Mouse (Mus musculus) brown adipose tissue, adult 24 weeks (tissue): ENCODE results near the gene Pgp. TPM values are rescaled to one million over a fixed set of nuclear protein-coding genes. Genes with fewer than 3 reads are reported as not detected.
A peak's percentile ranks its signal among the peaks of the same experiment; 100 is the strongest.
"Not testable (repeated sequence)": the region's sequence is repeated elsewhere in the genome, so short reads cannot be mapped to it uniquely, and the experiment has no call there.

Experiments
- H3K27ac ChIP-seq: fragments of 200-500 bp; replicated peaks from 2 replicates; pipeline ENCODE4 v1.5.1; 2012; ENCODE audit warnings: low read depth, mild to moderate bottlenecking, low read length
- H3K4me1 ChIP-seq: fragments of 200-500 bp; 2 replicates; pipeline ENCODE4 v1.6.1; 2012; ENCODE audit warnings: low read length, mixed read lengths; ENCODE audit not compliant: control insufficient read depth, insufficient read depth, insufficient read length
- H3K4me3 ChIP-seq: fragments of 200-500 bp; 2 replicates; pipeline ENCODE4 v1.5.1; 2012; ENCODE audit warnings: low read depth, mild to moderate bottlenecking, low read length, moderate library complexity; ENCODE audit not compliant: insufficient read depth
- polyA plus RNA-seq: library from polyadenylated mRNA; stranded (reverse); fragments of >200 nt; gene quantifications from 2 replicates; pipeline ENCODE4 v1.2.4, GENCODE M21; 2012; ENCODE audit not compliant: missing spikeins, insufficient read depth, insufficient read length

Gene Pgp
- 40.0 and 47.3 TPM in 2 replicates for polyA plus RNA-seq

DNA sequence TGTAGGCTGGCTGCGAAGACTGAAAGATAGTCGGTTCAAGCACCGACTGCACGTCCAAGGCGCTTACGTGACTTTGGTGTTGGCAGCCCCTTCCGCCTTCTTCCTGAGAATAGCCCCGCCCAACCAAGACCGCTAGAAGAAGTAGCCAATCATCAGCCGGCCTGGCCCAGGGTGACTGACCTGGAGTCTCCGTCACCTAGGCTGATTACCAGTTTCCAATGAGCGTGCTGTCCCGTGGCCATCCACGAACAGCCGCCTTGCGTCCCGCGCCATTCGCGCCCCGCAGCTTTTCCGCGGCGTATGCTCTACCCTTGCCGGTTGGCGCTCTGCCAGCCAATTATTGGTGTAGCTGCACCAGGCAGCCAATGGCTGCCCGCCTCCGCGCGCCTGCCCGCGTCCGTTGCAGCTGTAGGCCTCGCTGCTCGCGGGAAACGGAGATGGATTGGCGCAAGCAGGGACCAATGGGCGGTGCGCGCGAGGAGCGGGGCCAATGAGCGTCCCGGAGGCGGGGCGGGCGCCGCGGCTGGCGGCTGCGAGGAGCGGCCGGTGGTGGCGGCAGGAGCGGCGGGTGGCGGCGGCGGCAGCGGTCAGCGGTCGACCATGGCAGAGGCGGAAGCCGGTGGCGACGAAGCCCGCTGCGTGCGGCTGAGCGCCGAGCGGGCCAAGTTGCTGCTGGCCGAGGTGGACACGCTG, at the start of gene Pgp, which contains the start of gene E4f1:
Gene Pgp (plus strand): TSS at position 483 of the 693 bp plus-strand sequence.
Gene E4f1 (minus strand): TSS at position 404 of the 693 bp plus-strand sequence.
- Histone ChIP-seq H3K4me3 (peak within 1 kb of the TSS; percentile 82), H3K27ac (peak within 1 kb of the TSS; percentile 83), H3K4me1 (peaks cover 14% of the 10 kb centered on the region)

DNA sequence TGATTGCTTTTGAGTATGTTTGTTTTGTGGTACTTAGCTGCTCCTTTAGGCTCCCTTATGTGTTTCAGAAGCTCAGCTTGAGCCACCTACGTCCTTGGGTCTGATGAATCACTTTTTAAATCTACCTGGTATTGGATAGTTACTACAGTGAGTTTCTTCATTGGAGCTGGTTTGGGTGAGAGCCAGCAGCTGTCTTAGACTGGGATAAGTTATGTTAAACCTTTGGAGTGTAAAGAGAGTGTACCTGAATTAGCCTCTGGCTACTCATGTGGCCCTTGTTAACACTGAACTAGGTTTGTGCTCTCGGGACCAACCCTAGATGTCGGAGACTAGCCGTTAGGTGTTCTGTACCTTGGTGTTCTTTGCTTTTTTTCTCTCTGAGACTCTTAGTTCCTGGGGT, 47.1 kb upstream of the Pgp start:
- Histone ChIP-seq H3K4me1 (no peaks in the 10 kb centered on the region), H3K27ac (no peak overlapping the region), H3K4me3 (no peak overlapping the region)

DNA sequence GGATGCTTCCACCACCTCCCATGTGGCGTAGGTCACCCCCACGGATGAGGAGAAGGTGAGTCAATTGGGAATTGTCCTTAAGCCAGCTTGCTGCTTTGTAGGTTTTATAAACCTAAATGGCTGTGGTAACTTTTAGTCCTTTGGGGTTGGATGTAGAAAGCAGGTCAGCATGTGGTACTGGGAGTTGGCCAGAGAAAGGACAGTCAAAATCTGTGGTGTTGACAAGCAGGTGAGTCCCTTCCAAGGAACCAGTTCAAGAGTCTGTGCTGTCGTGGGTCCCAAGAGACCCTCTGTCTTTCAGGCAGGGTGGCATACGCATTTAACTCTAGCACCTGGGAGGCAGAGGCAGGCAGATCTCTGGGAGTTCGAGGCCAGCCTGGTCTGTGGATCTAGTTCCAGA, 45.7 kb upstream of the Pgp start:
- H3K27ac ChIP-seq, result no peak overlapping the region
- H3K4me1 ChIP-seq, result no peaks in the 10 kb centered on the region
- H3K4me3 ChIP-seq, result no peak overlapping the region

DNA sequence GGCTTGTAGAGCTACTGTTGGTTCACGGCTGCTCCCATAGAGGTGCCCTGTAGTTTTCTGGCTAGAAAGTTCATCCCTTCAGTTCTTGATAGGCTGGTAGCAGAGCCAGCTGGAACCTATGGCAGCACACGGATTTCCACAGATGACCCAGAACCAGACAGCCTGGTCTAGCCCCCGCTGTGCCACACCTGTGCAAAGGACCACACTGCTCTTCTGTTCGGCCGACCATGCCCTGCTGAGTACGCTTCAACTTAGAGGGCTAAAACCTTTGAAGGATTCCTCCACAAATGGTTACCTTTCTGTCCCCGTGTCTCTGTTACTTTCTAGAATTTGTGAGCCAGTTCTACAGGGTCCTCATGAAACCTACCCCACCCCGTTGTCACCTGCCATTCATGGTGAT, 44.9 kb upstream of the Pgp start:
- not testable (repeated sequence) for H3K4me3 ChIP-seq, H3K27ac ChIP-seq

DNA sequence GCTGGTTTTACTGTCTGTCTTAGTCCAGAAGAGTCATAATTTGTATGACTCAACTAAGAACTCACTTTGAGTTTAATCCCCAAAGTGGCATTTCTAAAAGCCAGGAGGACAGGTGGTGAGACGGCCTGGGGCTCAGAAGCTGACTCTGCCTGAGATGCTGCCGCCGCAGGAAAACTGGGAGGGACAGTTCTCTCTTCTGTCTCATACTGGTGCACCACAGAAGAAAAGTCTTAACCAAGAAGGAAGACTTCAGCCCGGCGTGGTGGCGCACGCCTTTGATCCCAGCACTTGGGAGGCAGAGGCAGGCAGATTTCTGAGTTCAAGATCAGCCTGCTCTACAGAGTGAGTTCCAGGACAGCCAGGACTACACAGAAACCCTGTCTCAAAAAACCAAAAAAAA, 44.3 kb upstream of the Pgp start:
- peaks cover 7% of the 10 kb centered on the region; the same call in 1 of the 2 replicates for H3K4me1 ChIP-seq
- no peak overlapping the region for H3K4me3 ChIP-seq
- H3K27ac ChIP-seq, result no peak overlapping the region

More for the DNA sequence above, 44.9 kb upstream of the Pgp start:
- not testable (repeated sequence) for H3K4me1 ChIP-seq

DNA sequence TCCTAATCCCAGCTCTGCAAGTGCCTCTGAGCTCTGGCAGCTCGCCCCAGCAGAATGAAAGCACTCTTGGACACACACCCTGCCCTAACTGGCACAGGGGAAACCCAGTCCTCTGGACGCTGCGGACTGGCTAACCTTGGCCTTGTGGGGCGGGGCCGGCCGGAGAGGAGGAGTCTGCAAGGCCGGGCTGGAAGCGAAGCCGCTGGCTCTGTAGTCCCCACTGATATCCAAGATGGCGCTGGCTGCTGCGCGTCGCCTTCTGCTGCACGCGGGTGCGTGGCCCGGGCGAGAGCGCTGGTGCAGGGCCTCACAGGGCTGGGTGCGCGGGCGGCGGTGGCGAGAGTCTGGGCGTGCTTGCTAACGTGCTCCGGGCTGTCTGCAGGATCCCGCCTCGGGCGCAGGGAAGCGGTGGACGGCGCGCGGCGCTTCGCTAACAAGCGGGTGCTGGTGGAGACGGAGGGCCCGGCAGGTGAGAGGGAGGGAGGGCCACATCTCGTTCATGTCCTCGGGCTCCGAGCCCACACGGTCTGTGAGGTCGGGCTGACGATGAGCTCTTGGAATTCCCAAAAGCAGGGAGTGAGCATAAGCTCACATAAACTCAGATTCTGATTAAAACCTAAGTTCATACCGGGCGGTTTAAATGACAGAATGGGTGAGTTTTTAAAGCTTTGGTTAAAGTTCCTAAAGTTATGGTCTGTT, 43.6 kb upstream of the Pgp start, which contains the start of gene Eci1:
Gene Eci1 (plus strand): TSS at position 171 of the 699 bp plus-strand sequence.
- Histone ChIP-seq H3K4me3 (peak within 1 kb of the TSS; percentile 91), H3K27ac (peak within 1 kb of the TSS; percentile 89), H3K4me1 (peaks cover 7% of the 10 kb centered on the region; the same call in 1 of the 2 replicates)

DNA sequence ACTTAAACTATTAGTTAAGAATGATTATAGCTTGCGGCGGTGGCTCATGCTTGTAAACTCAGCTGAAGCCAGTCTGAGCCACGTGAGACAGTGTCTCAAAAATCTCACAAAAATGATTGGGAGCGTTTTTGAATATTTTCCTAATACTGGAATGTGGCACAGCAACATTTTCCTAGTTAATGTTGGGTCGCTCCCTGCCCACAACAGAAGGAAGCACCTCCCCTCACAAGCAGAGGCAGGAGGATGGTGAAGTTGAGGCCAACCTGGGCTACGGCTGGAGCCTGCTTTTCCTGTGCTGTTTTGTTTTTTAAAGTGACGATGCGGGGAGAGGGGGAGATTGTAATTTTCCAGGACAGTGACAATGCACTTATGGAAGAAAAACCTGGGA, 43.0 kb upstream of the Pgp start:
- Histone ChIP-seq H3K4me3 (peak overlapping the region; percentile 91), H3K4me1 (peaks cover 7% of the 10 kb centered on the region; the same call in 1 of the 2 replicates), H3K27ac (peak overlapping the region; percentile 89)

DNA sequence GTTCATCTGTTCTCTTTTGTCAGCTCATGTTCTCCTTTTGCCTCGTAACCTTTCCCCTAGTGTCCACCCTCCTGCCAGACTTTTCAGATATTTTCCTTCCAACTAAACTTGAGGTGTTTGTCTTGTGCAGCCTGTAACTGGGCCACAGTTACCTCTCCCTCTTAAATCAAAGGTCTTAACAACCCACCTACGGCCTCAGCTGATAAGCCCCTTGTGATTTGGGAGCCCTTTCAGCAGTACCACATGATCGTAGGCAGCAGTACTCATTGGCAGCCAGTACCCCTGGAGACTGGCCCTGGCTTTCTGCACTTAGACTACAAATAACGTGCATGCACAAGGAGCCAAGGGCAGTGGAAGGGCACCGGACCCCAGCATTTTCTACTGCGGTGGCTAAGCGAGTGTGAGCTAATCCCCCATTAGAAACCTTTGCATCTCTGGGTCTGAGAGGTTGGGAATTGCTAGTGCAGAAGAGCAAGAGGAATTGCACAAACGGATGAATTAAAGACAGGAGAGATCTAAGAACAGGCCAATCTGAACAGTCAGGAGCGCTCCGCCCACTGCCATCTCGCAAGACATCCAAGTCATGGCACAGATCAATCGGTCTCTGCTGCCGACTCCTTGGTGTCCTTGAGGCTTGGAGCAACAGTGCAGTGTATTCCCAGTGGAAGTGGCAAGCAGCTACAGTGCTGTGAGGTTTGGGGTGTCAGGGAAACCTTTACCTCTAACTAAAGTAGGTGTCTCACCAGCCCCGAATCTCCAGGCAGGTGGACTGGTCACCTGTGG, 40.8 kb upstream of the Pgp start:
- H3K4me1 ChIP-seq, result peaks cover 7% of the 10 kb centered on the region; the same call in 1 of the 2 replicates
- peak overlapping the region; percentile 43 for H3K4me3 ChIP-seq
- peak overlapping the region; percentile 89 for H3K27ac ChIP-seq

DNA sequence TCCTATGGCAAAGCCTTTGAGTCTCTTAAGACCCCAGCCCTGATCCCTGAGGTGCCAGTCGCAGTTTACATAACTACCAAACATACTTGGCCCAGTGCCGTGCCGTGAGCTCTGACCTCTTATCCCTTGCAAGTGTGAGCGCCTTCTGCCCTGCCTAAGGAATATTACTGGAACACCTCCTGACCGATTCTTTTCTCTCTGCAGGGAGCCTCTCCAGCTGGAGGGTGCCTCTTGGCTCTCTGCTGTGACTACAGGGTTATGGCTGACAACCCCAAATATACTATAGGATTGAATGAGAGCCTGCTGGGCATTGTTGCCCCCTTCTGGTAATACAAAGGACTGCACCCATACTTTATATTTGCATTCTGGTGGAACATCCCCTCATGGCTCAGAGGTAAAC, 33.2 kb upstream of the Pgp start:
- Histone ChIP-seq H3K4me3 (no peak overlapping the region), H3K27ac (0 out of 2 replicates have a peak overlapping the region, but pooled peaks have one; percentile 22), H3K4me1 (no peaks in the 10 kb centered on the region)

DNA sequence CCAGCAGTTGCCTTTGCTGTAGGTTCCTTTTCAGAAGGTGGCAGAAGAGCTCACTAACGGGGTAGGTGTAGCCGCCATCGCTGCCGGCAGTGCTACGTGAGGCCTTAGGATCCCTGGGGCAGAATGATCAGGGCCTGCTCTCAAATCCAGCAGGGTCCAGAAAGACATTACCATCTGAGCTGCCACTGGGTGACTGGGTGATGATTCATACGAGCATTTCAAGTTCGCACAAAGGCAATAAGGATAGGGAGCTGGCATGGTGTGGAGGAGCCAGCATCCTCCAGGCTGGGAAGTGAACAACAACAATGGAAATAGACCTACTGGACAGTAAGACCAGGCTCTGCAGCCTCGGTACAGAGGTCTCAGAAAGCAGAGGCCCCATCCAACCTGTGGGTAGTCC, 29.8 kb upstream of the Pgp start:
- Histone ChIP-seq H3K4me1 (no peaks in the 10 kb centered on the region), H3K27ac (no peak overlapping the region), H3K4me3 (no peak overlapping the region)

DNA sequence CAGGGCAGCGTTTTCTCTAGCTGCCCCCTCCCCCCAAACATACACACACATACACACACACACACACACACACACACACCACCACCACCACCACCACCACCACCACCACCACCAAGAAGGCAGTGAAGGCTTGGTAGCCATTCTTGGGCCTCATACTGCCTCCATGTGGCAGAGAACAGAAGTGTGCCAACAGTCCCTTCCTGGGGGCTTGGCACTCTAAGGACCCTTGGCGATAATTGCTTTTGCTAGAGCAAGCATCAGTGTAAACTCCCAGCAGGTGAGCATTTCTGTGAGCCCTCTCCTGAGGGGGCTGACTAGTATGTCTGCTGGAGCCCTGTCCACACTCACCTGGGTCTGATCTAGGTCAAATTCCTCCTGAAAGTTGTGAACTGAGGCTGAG, 29.0 kb upstream of the Pgp start:
- Histone ChIP-seq H3K4me3 (no peak overlapping the region), H3K27ac (no peak overlapping the region), H3K4me1 (no peaks in the 10 kb centered on the region)

DNA sequence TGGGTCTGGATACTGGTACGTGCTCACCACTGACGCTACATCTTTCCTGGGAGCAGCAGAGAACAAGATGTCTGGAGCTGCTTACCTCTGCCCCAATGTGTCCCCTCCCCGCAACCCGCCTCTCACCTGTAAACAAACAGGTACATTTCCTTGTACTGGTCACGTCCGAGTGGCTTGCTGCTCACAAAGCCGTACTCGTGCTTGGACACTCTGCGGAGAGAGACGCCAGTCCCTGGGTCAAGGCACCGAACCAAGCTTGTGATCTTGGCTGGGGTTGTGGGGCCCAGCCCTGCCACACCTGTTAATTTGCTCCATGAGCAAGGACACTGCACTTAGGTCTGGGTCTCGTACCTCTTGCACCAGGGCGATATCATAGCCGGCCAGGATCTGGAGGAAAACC, 28.1 kb upstream of the Pgp start:
- no peaks in the 10 kb centered on the region for H3K4me1 ChIP-seq
- no peak overlapping the region for H3K4me3 ChIP-seq
- H3K27ac ChIP-seq, result no peak overlapping the region

DNA sequence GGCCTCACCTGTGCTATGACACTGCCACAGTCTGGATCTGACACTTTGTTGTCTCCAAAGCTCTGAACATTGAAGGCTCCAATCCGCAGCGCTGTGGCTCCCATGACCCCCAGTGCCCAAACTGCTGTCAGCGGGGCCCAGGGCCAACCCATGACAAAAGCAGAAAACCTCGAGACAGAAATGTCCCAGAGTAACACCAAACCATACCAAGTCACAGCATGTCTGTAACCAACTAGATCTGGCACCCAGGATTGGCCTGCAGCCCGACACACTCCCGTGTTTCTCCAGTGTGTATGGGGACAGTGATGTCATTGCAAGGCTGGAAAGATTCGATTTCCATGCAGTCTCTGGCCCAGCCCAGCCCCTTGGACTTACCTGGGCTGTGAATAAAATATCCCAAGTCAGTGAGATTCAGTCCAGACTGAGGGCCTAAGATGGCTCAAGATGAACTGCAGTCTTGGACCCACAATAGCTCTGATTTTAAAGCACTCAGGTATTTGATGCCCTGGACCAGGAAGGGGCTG, 27.5 kb upstream of the Pgp start, which contains the start of gene Dnase1l2:
Gene Dnase1l2 (minus strand): TSS at position 474 of the 524 bp plus-strand sequence.
- H3K4me1 ChIP-seq, result no peaks in the 10 kb centered on the region
- no peak within 1 kb of the TSS for H3K4me3 ChIP-seq
- no peak within 1 kb of the TSS for H3K27ac ChIP-seq

DNA sequence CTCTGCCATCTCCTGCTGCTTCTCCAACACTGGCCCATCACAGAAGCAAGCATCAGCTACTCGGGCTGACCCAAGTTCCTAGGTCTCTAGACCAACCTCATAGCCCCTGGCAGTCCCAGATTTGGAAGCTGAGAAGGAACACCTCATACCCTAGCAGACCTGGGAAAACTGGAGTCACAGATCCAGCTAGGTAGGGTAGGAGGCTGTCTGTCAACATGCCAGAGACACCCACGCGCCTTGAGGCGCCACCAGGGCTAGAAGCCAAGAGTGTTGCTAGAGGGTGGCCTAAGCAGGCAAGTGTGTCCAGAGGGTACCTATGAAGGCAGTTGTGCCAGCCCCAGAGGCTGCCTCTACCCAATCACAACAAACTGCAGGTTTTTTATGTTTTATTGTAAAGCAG, 26.8 kb upstream of the Pgp start:
- Histone ChIP-seq H3K4me1 (no peaks in the 10 kb centered on the region), H3K27ac (no peak overlapping the region), H3K4me3 (no peak overlapping the region)

DNA sequence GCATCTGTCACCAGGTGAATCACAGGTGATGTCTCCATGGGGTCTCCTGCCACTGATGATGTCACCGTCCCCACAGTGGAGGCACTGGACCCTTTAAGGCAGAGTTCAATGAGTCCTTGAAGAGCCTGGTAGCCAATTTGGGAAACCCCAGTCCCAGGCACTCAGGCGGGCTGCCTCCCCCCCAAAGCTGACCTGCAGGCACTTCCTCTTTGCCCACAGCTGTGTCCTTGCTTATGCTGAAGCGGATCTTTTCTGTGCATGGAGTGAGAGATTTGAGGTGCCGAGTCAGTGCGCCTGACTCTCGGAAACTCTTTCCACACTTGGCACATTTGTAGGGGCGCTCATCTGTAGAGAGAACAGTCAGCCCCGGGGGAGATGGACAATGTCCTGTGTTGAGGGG, 23.6 kb upstream of the Pgp start:
- no peak overlapping the region for H3K4me3 ChIP-seq
- no peak overlapping the region for H3K27ac ChIP-seq
- H3K4me1 ChIP-seq, result no peaks in the 10 kb centered on the region
